Mouse (Mus musculus) gastrocnemius, adult 8-10 months (tissue): ENCODE measurements around the gene Slco1b2. TPM values are rescaled to one million over a fixed set of nuclear protein-coding genes. Genes with fewer than 3 reads are reported as not detected.
"Not testable (repeated sequence)": the region's sequence is repeated elsewhere in the genome, so short reads cannot be mapped to it uniquely, and the experiment has no call there.

ENCODE experiments used
- DNase-seq, 2 experiments: peaks; one replicate each; pipeline ENCODE4 v3.0.0; 2022; ENCODE audit warnings: low spot score in 2 of 2
- total RNA-seq, 4 experiments: library from RNA; stranded (reverse); gene quantifications; 2 replicates each; pipeline ENCODE4 v1.2.4; 2022

The Slco1b2 gene
- total RNA-seq = under 1 TPM in 1 of 4 experiments, not detected in 3; 0.24 TPM

GRCm38 (mm10) chr6:141629291-141629690 is at the start of gene Slco1b2:
Gene Slco1b2, plus strand, starts transcription at chr6:141629518.
- no peak for DNase-seq

GRCm38 (mm10) chr6:141584791-141585403 is 44.4 kb upstream of the Slco1b2 start:
- DNase-seq = no peak

- DNase-seq = no peak
Observed at GRCm38 (mm10) chr6:141590002-141590401, 39.3 kb upstream of the Slco1b2 start.

- DNase-seq = not testable (repeated sequence)
Observed at GRCm38 (mm10) chr6:141590598-141591200, 38.6 kb upstream of the Slco1b2 start.

GRCm38 (mm10) chr6:141596081-141596480 is 33.2 kb upstream of the Slco1b2 start:
- DNase-seq = no peak

GRCm38 (mm10) chr6:141597037-141597436 is 32.3 kb upstream of the Slco1b2 start:
- no peak for DNase-seq

- DNase-seq = no peak
Observed at GRCm38 (mm10) chr6:141600940-141601339, 28.4 kb upstream of the Slco1b2 start.

GRCm38 (mm10) chr6:141610702-141611260 is 18.5 kb upstream of the Slco1b2 start:
- DNase-seq = no peak

GRCm38 (mm10) chr6:141614017-141614416 is 15.3 kb upstream of the Slco1b2 start:
- DNase-seq = no peak

- DNase-seq = no peak
Observed at GRCm38 (mm10) chr6:141615348-141615747, 14.0 kb upstream of the Slco1b2 start.

- no peak for DNase-seq
Observed at GRCm38 (mm10) chr6:141632935-141633334, 3.6 kb downstream of the Slco1b2 start.

GRCm38 (mm10) chr6:141635250-141635649 is 5.9 kb downstream of the Slco1b2 start:
- no peak for DNase-seq

GRCm38 (mm10) chr6:141640639-141641038 is 11.3 kb downstream of the Slco1b2 start:
- DNase-seq = no peak

GRCm38 (mm10) chr6:141687008-141687407 is 57.7 kb downstream of the Slco1b2 start:
- no peak for DNase-seq

- no peak for DNase-seq
Observed at GRCm38 (mm10) chr6:141691246-141691645, 61.9 kb downstream of the Slco1b2 start.

Other genes with a start within 250 kb of the Slco1b2 start
- not detected for gene Slco1c1, start 105.2 kb upstream of the Slco1b2 start, total RNA-seq
- not detected for gene Gm5724, start 144.3 kb downstream of the Slco1b2 start, total RNA-seq
- gene Slco1a4, start 226.7 kb downstream of the Slco1b2 start, total RNA-seq = under 1 TPM in 2 of 4 experiments, not detected in 2; 0.07 to 0.11 TPM